Mouse (Mus musculus) embryo, embryonic 11 days (tissue): ENCODE measurements around the gene Fam120a.

Experiments
- DNase-seq: peaks from one replicate; pipeline ENCODE4 v3.0.0-alpha.2; 2015

Gene Fam120a

DNA sequence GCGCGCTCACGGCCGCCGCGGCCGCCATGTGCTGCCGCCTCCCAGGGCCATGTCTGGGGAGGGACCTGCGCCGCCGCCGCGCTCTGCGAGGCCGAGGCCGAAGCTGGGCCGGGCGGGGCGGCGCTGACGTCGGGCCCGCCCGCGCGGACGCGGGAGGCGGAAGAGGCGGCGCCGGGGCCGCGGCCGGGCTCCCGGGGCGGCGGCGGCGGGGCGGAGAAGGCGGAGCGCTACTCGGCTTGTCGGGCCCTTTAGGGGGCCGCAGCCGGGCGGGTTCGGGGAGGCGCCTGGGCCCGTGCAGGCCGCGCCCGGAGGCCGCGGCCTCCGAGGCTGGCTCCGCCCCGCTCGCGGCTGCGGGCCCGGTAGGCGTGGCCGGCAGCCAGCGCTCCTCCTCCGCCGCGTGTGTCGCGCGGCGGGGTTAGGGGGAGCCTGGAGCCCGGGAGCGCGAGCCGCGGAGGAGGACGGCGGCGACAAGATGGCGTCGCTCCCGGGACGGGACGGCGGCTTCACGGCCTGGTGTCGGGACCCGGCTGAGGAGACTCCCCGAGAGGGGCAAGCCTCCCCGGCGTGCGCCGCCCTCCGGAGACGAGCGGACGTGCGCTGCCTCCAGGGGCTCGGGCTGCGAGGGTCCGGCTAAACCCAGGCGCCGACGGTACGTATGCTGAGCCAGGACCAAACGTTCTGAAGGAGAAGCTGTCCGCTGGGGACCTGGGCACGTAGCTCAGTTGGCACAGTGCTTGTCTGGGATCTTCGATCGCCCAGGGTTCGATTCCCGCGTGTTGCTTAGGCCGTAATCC, at the start of gene Fam120a:
Gene Fam120a, minus strand, starts transcription at position 62 of the 794 bp plus-strand sequence.
- DNase-seq = peak; percentile 94

DNA sequence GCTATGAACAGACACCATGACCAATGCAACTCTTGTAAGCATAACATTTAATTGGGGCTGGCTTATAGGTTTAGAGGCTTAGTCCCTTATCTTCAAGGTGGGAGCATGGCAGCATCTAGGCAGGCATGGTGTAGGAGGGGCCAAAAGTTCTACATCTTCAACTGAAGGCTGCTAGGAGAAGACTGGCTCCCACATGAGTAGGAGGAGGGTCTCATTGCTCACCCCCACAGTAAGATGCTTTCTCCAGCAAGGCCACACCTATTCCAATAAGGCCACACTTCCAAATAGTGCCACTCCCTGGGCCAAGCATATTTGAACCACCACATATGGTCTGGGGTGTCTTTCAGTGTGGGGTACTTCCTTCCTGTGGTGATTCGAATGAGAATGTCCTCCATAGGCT, 49.6 kb upstream of the Fam120a start:
- DNase-seq = no peak

DNA sequence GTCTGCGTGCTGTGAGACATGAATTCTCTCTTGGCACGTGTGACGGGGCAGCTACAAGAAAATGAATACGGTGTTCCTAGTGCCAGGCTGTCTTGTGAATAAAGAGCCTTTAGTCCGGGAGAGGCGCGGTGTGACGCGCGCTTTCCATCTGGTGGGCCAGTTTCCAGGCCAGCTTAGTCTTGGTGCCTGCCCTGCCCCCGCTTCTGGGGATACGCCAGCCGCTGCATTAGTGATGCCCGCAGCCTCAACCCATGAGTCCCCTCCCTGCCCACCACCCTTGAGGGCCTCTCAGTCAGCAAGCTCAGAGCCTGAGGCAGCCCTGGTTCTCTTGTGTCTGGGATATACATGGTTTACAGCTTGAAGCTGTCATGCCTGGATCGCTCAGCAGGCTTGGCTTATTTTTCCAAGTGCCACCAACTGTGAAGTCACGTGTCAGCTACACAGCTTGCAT, 48.5 kb upstream of the Fam120a start:
- DNase-seq = peak; percentile 78

DNA sequence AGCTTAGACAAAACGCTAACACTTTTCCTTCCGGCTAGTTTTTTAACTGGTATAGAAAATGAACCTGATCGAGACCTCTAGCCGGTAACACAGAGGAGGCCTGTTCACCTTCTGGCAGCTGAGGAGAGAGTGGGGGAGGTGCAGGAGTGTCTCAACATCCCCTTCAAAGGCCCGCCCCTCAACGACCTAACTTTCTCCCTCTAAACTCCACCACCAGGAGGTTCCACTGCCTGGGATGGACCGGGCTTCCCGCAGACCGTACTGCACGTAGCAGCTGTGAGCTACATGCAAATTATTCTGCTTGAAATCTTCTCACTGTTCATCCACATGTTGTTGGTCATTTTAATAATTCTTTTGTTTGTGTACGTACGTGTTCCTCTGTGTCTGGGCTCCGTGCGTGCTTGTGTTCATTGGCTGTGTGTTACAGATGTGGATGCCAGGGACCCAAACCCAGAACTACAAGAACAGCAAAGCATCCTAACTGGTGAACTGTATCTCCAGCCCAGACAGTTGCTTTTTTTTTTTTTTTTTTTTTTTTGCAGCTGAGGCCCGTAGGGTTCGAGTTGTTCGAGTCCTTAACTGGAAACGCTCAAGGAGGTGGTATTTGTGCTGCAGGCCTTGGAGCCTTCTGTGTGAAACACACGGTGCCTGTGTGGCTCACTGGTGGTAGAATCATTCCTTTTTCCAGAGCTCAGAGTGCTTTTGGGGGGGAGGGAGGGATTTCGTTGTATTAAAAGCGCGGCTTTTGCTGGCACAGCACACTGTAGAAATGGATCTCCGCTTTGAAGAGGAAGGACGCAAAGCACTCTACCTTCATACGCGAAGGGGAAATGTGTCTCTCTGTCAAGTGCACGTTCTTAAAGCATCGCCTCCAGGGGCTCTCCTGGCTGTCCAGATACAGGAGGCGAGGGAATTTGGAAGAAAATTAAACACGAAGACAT, 47.8 kb upstream of the Fam120a start:
- DNase-seq = peak; percentile 77

DNA sequence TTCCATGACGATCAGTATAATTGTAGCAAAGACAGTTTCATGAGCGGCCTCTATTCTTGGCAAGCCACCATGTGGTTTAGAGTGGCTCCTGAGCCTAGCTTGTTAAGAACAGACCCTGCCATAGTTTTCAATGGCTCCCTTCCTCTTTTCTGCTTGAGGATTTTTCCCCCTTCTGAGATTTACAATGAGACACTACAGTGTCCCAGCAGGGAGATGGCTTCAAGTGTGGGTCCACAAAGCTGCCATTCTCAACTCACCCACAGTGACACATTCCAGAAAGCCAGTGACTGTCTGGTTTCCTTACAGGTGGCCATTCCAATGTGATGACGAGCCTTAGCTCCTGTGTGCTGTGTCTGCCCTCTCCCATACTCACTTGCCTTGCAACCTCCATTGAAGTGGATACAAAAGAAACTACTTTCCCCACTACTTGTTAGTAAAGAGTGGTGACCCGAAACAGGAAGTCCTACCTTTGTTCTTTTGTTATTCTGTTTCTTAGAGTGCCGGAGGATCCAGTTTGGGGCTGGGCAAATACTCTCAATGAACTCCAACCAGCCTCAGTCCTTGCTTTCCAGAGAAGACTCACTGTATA, 45.5 kb upstream of the Fam120a start:
- no peak for DNase-seq

DNA sequence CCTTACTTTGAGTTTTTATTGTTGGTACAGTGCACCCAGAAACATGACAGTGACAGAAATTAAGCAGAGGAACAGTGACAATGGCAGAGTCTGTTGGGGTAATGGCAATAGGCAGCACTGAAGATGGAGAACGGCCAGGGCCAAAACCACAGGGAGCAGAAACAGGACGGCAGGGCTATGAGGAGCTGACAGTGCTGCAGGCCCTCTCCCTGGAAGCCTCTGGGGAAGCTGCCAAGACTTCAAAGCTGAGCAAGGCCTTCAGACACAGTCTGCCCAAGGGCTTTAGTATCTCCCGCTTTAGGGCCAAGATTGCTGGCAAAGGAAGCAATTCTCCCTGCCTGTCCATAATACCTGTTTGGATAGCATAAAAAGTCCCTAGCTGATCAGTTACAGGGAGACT, 33.9 kb upstream of the Fam120a start:
- DNase-seq = no peak

DNA sequence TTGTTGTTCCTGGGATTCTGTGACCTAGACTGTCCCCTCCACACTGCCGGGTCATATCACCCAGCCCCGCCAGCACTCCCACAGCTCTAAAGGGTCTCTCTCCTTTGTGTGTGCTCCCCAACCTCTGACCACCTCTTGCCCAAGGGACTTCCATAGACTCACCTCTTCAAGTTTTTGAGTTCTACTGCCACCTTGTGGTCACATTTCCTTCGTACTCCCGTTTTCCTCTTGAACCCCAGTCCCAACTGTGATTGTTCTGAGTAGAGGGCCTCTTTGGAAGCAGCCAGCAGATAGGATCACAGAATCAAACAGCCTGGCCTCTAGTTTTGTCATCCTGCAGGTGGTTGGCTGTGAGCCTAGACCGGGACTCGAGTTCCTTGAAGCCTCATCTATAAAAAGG, 30.8 kb upstream of the Fam120a start:
- peak; percentile 87 for DNase-seq

DNA sequence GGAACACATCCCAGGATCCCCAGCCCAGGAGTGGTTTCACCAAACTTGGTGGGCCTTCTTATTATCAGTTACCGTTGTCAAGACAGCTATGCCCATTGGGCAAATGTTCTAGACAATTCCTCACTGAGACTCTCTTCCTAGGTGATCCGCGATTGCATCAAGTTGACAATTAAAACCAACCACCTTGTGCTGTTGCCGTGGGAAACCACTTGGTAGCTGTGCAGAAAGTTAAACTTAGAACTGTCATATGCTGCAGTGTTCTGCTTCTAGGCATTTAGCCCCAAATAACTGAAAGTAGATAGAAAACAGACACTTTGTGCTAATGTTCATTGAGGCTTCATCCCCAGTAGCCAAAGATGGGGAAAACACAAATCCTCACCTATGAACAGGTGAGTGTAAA, 28.9 kb upstream of the Fam120a start:
- DNase-seq = no peak

DNA sequence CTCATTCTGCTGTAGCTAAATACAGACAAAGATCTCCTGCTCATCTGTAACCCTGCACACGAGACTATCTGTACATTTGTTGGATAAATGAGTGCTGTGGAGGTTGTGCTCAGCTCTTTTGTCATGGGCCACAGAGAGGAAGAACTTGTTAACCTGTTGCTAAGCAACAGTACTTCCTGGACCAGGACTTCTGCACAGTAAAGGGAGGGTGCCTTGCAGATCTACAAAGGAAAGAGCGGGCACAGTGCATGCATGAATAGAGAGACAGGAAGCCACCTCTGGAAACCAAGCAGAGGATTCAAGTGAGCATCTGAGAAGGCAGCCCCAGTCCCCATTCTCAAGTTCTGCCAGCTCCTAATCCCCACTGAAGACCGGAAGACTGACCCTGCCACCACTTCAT, 27.1 kb upstream of the Fam120a start:
- peak; percentile 52 for DNase-seq

DNA sequence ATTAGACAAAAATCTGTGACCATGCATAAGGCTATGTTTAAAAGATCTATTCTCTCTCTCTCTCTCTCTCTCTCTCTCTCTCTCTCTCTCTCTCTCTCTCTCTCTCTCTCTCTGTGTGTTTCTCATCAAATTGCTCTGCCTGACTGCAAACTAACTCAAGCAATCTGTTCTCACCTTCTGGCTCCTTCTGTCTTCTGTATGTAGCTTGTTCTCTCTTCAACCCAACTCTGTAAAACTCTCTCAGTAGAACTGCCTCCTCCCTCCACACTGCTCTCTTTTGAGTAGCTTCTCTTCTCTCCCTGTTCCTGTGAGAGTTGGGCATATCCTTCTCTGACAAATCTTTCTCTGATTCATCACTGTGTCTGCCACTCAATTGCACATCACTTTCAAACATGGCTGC, 25.1 kb upstream of the Fam120a start:
- no peak for DNase-seq

DNA sequence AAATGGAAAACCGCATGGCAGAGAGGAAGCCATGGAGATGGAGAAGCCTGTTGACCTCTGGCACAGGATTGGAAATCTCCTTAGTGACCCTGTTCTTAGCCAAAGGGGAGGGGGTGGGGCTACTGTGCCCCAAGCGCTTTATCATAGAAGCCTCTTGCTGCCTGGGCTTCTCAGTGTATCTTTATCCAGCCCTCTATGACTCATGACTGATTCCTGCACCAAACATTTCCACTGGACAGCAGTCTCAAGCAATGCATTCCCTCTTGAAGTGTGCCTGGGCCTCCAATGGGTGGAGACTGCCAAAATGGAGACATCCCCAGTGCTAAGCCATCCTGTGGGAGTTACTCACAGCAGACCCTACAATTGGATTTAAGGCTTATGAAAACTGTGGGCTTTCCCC, 22.3 kb upstream of the Fam120a start:
- DNase-seq = no peak

DNA sequence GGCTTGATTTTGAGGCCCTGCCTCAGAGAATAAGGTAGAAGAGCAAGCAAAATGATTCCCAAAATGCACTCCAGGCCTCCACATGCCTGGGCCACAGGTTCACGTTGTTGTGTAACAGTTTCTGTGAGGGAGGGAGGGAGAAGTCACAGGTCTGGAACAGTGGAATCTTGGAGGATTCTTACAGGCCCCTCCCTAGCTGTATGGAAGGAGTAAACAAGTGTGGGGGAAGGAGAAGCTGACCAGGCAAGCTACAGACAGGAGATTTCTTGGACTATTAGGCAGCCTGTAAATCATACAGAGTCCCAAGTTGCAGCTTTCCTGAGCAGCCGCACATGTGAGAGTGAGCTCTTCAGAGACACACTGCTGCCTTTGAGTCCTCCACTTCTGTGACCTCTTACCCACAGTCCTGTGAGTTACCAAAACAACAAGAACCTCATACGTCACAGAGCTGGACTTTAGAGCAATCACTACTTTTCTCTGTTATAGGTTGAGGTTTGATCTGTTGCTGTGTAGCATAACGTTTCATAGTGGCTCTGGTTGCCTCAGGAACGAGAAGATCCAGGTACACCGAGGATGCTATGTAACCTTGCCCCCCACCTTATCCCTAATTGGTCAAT, 14.8 kb upstream of the Fam120a start:
- no peak for DNase-seq

DNA sequence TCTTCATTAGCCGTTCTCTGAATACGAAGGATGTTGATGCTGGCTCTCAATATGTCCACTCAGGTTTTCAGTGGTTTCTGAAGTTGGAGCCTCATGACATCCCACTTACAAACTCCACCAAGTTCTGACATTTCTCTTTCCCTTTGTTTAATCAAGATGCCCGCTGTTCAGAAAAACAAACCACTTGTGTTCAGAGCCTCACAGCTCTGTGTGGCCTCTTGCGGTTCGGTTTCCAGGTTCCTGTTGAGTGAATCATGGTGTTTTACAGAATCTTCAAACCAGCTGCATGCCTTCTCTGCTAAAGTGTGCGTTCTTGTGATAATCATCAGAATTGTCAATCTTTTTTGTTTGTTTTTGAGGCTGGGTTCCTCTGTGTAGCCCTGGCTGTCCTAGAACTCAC, 11.3 kb upstream of the Fam120a start:
- no peak for DNase-seq

DNA sequence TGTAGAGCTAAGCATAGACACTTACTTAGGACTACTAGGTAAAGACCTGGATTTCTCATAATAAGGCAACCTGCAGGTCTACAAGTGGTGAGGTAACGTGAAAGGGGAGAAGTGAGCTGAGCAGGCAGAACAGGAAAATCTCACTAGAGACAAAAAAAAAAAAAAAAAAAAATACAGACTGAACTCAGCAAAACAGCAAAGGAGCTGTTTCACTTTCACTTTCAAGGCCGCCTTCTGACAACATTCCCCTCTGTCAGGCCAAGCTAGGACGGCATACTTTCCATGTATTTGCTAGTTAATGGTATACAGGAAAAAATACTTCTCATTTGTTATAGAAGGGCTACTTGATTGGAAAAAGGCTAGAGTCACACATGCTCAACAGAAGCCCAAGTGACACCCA, 10.0 kb upstream of the Fam120a start:
- DNase-seq = no peak

DNA sequence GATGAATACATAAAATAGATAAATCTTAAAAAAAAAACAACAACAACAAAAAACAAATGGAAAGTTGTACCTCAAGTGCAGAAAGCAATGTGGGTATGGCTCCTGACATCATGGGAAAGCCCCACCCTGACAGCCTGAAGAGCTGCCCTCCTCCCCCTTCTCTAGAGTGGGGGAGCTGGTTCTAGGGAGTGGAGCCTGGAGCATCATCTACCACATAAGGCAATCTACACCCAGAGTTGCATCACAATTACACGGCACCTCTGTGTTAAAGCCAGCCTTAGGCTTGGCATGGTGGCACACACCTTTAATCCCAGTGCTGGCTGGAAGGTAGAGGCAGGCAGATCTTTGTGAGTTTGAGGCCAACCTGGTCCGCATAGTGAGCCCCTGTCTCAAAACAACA, 6.9 kb upstream of the Fam120a start:
- no peak for DNase-seq

DNA sequence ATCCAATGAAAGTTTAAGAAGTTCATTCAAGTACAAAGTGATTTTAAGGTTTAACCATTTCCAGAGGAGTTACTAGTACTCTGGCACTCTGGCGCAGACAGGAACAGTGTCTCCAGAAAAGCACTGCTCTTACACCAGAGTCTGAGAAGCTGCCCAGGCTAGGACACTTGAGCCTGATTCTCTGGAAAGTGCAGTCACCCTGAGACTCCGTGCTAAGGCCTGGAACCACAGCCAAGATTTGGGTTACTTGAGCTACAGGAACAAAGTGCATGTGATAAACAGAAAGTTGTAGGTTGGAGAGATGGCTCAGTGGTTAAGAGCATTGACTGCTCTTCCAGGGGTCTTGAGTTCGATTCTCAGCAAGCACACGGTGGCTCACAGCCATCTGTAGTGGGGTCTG, 6.4 kb upstream of the Fam120a start:
- DNase-seq = no peak

DNA sequence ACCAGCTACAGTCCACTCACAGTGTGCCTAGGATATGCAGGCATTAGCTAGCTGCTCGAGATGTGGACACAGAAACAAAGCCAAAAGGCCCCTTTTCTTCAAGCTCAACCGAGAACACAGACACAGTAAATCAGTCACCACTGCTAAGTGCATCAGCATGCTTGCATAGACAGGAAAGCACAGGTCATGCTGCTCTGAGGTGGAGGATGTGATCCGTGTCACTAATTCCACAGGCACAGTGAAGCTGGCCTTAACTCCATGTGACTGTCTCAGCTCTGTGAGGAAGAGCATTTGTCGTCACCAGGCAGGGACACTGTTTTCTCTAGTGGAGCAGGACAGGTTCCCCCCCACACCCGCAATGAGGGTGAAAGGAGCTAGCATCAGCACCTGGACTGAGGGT, 5.4 kb upstream of the Fam120a start:
- no peak for DNase-seq

DNA sequence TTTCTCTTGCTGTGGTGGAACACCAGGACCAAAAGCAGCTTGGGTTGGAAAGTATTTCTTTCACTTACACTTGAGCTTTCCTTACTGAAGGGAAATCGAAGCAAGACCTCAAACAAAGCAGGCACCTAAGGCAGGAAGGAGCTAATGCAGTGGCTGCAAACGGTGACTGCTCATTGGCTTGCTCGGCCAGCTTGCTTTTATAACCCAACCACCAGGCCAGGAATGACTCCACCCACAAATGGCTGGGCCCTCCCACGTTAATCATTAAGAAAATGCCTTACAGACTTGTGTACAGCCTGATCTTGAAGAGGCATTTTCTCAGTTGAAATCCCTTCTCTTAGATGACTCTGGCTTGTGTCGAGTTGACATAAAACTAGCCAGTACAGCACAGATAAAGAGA, 3.2 kb upstream of the Fam120a start:
- DNase-seq = no peak

DNA sequence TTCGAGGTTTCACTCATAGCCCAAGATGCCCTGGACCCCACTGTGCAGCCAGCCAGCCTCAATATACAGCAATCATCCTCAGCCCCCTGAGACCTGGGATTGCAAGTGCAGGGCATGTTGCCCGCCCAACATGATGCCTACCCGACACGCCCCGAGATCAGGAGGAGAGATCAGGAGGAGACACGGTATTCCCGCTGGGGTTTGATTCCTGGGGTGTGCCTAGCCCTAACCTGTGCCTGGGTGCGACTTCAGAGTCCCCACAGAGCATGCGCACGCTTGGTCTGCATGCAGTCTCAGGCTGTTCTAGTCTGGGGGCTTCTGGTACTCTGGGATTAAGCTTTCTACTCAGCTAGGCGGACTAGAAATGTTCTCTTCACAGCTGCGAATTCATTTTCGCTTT, 2.7 kb upstream of the Fam120a start:
- DNase-seq = no peak

DNA sequence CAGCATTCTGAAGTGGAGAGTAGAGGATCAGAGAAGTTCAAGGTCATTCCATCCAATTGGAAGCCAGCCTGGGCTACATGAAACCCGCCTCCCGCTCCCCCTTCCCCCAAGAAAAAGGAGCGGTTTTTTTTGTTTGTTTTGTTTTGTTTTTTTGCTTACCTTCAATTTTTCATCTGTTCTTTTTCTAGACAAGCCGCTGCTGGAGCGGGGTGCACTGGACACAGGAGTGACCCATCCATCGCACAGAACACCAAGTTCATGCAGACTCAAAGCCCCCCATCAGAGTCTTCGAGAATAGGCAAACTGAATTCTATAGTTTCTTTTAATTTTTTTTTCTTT, 902 bp upstream of the Fam120a start:
- no peak for DNase-seq

DNA sequence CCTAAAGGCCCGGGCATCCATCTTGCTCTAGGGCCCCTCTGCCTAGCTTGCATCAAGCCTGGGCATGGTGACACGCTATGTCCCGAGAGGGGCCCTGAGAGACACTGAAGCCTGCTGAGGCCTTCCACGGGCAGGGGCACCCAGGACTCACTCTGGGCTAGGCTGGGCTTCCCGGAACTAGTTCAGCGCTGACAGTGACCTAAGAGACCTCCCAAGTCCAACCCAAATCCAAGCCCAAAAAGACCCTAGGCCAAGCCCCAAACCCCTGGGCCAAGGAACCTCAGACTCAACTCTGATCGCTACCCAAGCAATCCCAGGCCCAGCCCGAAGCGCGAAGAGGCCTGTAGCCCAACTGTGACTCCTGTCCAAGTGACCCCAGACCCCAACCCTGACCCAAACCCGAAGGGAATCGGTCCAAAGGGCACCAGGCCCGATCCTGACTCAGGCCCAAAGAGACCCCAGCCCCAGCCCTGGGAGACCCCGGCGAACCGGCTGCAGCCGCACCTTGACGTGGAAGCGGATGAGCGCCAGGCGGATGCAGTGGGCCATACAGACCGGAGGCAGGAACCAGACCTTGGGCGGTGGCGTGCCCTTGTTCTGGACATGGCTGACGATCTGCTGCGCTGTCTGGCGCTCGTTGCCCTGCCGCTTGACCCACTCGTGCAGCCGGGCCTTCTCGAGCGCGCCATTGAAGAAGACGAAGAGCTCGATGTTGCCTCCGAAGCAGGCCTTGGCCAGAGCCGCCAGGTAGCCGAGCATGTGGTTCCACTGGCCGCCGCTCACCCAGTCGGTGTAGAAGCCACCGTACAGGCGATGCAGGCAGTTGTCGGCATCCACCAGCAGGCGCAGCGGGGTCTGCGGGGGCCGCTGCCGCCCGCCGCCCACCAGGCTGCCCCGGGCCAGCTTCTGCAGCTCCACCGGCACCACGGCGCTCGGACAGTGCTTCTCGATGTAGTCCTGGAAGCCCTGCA, 681 bp downstream of the Fam120a start:
- DNase-seq = peak; percentile 58
